Comparison of ENCODE assay signal across 23 mouse cellular contexts in genomic region chr9:46006224-46006623, GRCm38 (mm10). TPM values are rescaled to one million over a fixed set of nuclear protein-coding genes. Genes with fewer than 3 reads are reported as not detected.
DNase-seq lines count a peak whose midpoint lies in the region; ATAC-seq lines count a peak whose summit lies in the region.
"Had no signal": no experiment of that assay in that cellular context is flagged by ENCODE, and none has a peak within 500 bp of the region (broad histone marks: within the 10 kb centered on the region; RNA-seq: fewer than 3 reads in every experiment).

No protein-coding gene starts in this region.

- peaks cover 3% of the 10 kb centered on the region; the same call in 1 of the 2 replicates for H3K4me1 ChIP-seq in heart, embryonic 10.5 days
- peaks cover 6% of the 10 kb centered on the region for H3K4me1 ChIP-seq in kidney, embryonic 15.5 days
- H3K4me1 ChIP-seq: embryonic facial prominence, embryonic 12.5 days; forebrain, embryonic 15.5 days had no signal

- no peaks in the 10 kb centered on the region for H3K36me3 ChIP-seq in heart, embryonic 10.5 days
- H3K36me3 ChIP-seq in kidney, embryonic 15.5 days: no peaks in the 10 kb centered on the region
- H3K36me3 ChIP-seq: embryonic facial prominence, embryonic 10.5 days; embryonic facial prominence, embryonic 12.5 days; forebrain, embryonic 15.5 days had no signal

- no peak overlapping the region for H3K27ac ChIP-seq in heart, embryonic 10.5 days
- no peak overlapping the region for H3K27ac ChIP-seq in kidney, embryonic 15.5 days
- H3K27ac ChIP-seq: embryonic facial prominence, embryonic 10.5 days; embryonic facial prominence, embryonic 12.5 days; forebrain, embryonic 13.5 days; forebrain, embryonic 15.5 days had no signal

- no peak overlapping the region for H3K9ac ChIP-seq in kidney, embryonic 15.5 days
- H3K9ac ChIP-seq: embryonic facial prominence, embryonic 12.5 days; forebrain, embryonic 13.5 days; forebrain, embryonic 15.5 days; forebrain, postnatal 0 days had no signal

- intact Hi-C loops in heart, postnatal 10 days (cut with DNase I): no loop called here

- no peaks in the 10 kb centered on the region for H3K27me3 ChIP-seq in heart, embryonic 10.5 days (ENCODE audit: insufficient read depth, poor library complexity, severe bottlenecking)
- no peaks in the 10 kb centered on the region for H3K27me3 ChIP-seq in kidney, embryonic 15.5 days
- H3K27me3 ChIP-seq: embryonic facial prominence, embryonic 12.5 days; forebrain, embryonic 13.5 days; forebrain, embryonic 15.5 days; Patski had no signal

- peak; percentile 58 for DNase-seq in heart, embryonic 10.5 days (ENCODE audit: low spot score)
- DNase-seq in heart, postnatal 10 days: no peak
- DNase-seq in ovary, adult 18-20 months (ENCODE audit: low spot score): no peak
- DNase-seq: adrenal gland, postnatal 10 days; adrenal gland, postnatal 25 days; B cell, adult 2 months; cerebellum, adult 11 months; cerebellum, adult 18-20 months; cerebellum, adult 8-10 months; cerebellum, adult 9-11 months; cerebellum, postnatal 14 days; cerebellum, postnatal 36 days; forebrain, postnatal 0 days had no signal

- no peaks in the 10 kb centered on the region for H3K9me3 ChIP-seq in heart, embryonic 10.5 days
- H3K9me3 ChIP-seq in kidney, embryonic 15.5 days (replicated peaks): no peaks in the 10 kb centered on the region
- H3K9me3 ChIP-seq: embryonic facial prominence, embryonic 10.5 days; embryonic facial prominence, embryonic 12.5 days; forebrain, embryonic 13.5 days; forebrain, embryonic 15.5 days had no signal

- ATAC-seq in common myeloid progenitor, adult 5-6 weeks (replicated peaks; ENCODE audit: low read depth, poor library complexity, severe bottlenecking): peak; percentile 34; the same call in 1 of the 2 replicates
- 0 out of 2 replicates have a peak, but pooled peaks have one; percentile 32 for ATAC-seq in megakaryocyte progenitor cell, adult 5-6 weeks (replicated peaks; ENCODE audit: poor library complexity)
- ATAC-seq in kidney, embryonic 15.5 days (replicated peaks; ENCODE audit: low FRiP score): no peak
- ATAC-seq: activated CD4-positive, CD25-positive, alpha-beta regulatory T cell, adult 4 months; CD4-positive, CD25-positive, alpha-beta regulatory T cell, adult 4 months; forebrain, embryonic 13.5 days; forebrain, embryonic 15.5 days; forebrain, postnatal 0 days; Patski had no signal

- H3K4me3 ChIP-seq in heart, embryonic 10.5 days: no peak overlapping the region
- H3K4me3 ChIP-seq in kidney, embryonic 15.5 days (replicated peaks): no peak overlapping the region
- H3K4me3 ChIP-seq: embryonic facial prominence, embryonic 10.5 days; embryonic facial prominence, embryonic 12.5 days; forebrain, embryonic 13.5 days; forebrain, embryonic 15.5 days had no signal

- H3K4me2 ChIP-seq in kidney, embryonic 15.5 days: no peak overlapping the region
- H3K4me2 ChIP-seq: embryonic facial prominence, embryonic 12.5 days; forebrain, embryonic 13.5 days; forebrain, embryonic 15.5 days had no signal

- 63% methylated on average over 5 of the region's 5 CpGs for WGBS in heart, embryonic 10.5 days
- WGBS in kidney, embryonic 15.5 days: 67% methylated on average over 5 of the region's 5 CpGs

RNA-seq across cellular contexts. Expression of gene Pafah1b2, which starts 6.3 kb away (rescaled TPM):
- 183 and 212 TPM in 2 replicates for polyA plus RNA-seq in heart, embryonic 10.5 days (2016; fragmentation: Nextera tagmentation; extraction: Ambion mirVana)
- 10 to 100 TPM; 85.1 to 87.3 TPM for total RNA-seq in heart, postnatal 10 days (2021)
- total RNA-seq in common myeloid progenitor, adult 5-6 weeks (2017): 88.3 and 101 TPM in 2 replicates
- total RNA-seq in megakaryocyte progenitor cell, adult 5-6 weeks (2015): 50.8 and 60.9 TPM in 2 replicates
- 111 and 112 TPM in 2 replicates for total RNA-seq in megakaryocyte progenitor cell, adult 5-6 weeks (2017)
- 162 and 170 TPM in 2 replicates for polyA plus RNA-seq in kidney, embryonic 15.5 days (2015; fragmentation: Nextera tagmentation; extraction: Ambion mirVana)

RNA-seq across cellular contexts. Expression of gene Sik3, which starts 6.4 kb away (rescaled TPM):
- polyA plus RNA-seq in heart, embryonic 10.5 days (2016; fragmentation: Nextera tagmentation; extraction: Ambion mirVana): 6.4 and 8.0 TPM in 2 replicates
- 10 to 100 TPM; 61.8 to 72.7 TPM for total RNA-seq in heart, postnatal 10 days (2021)
- 21.1 and 25.1 TPM in 2 replicates for total RNA-seq in common myeloid progenitor, adult 5-6 weeks (2017)
- 24.3 and 26.8 TPM in 2 replicates for total RNA-seq in megakaryocyte progenitor cell, adult 5-6 weeks (2015)
- 13.3 and 15.2 TPM in 2 replicates for total RNA-seq in megakaryocyte progenitor cell, adult 5-6 weeks (2017)
- polyA plus RNA-seq in kidney, embryonic 15.5 days (2015; fragmentation: Nextera tagmentation; extraction: Ambion mirVana): 9.9 and 10.2 TPM in 2 replicates

RNA-seq across cellular contexts. Expression of gene Sidt2, which starts 51.2 kb away (rescaled TPM):
- 37.0 and 37.2 TPM in 2 replicates for polyA plus RNA-seq in heart, embryonic 10.5 days (2016; fragmentation: Nextera tagmentation; extraction: Ambion mirVana)
- total RNA-seq in heart, postnatal 10 days (2021): 10 to 100 TPM; 71.5 to 75.4 TPM
- total RNA-seq in common myeloid progenitor, adult 5-6 weeks (2017): 21.9 and 39.9 TPM in 2 replicates
- total RNA-seq in megakaryocyte progenitor cell, adult 5-6 weeks (2015): 29.4 and 32.7 TPM in 2 replicates
- total RNA-seq in megakaryocyte progenitor cell, adult 5-6 weeks (2017): 15.3 and 21.9 TPM in 2 replicates
- polyA plus RNA-seq in kidney, embryonic 15.5 days (2015; fragmentation: Nextera tagmentation; extraction: Ambion mirVana): 37.3 and 39.3 TPM in 2 replicates
